Mouse (Mus musculus) embryonic facial prominence, embryonic 13.5 days (tissue): ENCODE data around the gene L2hgdh. TPM values are rescaled to one million over a fixed set of nuclear protein-coding genes. Genes with fewer than 3 reads are reported as not detected.

Source experiments
- ATAC-seq: fragments of 200-750 bp; cut with Nextera tagmentation; 2 replicates; pipeline ENCODE4 v1.8.0; 2017; ENCODE audit warnings: low read depth; ENCODE audit not compliant: insufficient number of reproducible peaks, insufficient read depth, low FRiP score, low TSS enrichment
- H3K27ac ChIP-seq: fragments of 300-500 bp; sonication (generic); 2 replicates; pipeline ENCODE4 v1.5.1; 2015; ENCODE audit warnings: moderate library complexity, mild to moderate bottlenecking, inconsistent platforms
- H3K27me3 ChIP-seq: fragments of 300-500 bp; sonication (generic); 2 replicates; pipeline ENCODE4 v1.6.1; 2015; ENCODE audit warnings: mild to moderate bottlenecking, inconsistent platforms
- H3K36me3 ChIP-seq: fragments of 300-500 bp; sonication (generic); 2 replicates; pipeline ENCODE4 v1.6.1; 2015; ENCODE audit warnings: mild to moderate bottlenecking, inconsistent platforms
- H3K4me1 ChIP-seq: fragments of 300-500 bp; sonication (generic); 2 replicates; pipeline ENCODE4 v1.6.1; 2015; ENCODE audit warnings: inconsistent platforms
- H3K4me2 ChIP-seq: fragments of 300-500 bp; sonication (generic); 2 replicates; pipeline ENCODE4 v1.6.1; 2015; ENCODE audit warnings: moderate library complexity, mild to moderate bottlenecking, inconsistent platforms
- H3K4me3 ChIP-seq: fragments of 300-500 bp; sonication (generic); 2 replicates; pipeline ENCODE4 v1.5.1; 2015; ENCODE audit warnings: mild to moderate bottlenecking, inconsistent platforms
- H3K9ac ChIP-seq: fragments of 300-500 bp; sonication (generic); 2 replicates; pipeline ENCODE4 v1.6.1; 2015; ENCODE audit warnings: mild to moderate bottlenecking, inconsistent platforms
- H3K9me3 ChIP-seq: fragments of 300-500 bp; sonication (generic); 2 replicates; pipeline ENCODE4 v1.6.1; 2016; ENCODE audit warnings: inconsistent platforms
- WGBS: fragments of 180-500 bp; shearing (Covaris S2); methylation state at CpG from one replicate; pipeline ENCODE4 v1.1.7; 2015; ENCODE audit warnings: mixed read lengths; 5-methylcytosine and 5-hydroxymethylcytosine counted together
- microRNA counts: library from miRNA; unstranded; fragments of <30 nt; microRNA quantifications from one replicate; lab custom pipeline; 2016
- microRNA-seq: library from miRNA; unstranded; fragments of <30 nt; microRNA quantifications from one replicate; pipeline ENCODE4, GENCODE M21; 2016
- polyA plus RNA-seq: library from polyadenylated mRNA; unstranded; fragments of >200 nt; fragmentation: Nextera tagmentation; extraction: Ambion mirVana; gene quantifications from 2 replicates; pipeline ENCODE4 v1.2.1, GENCODE M21; 2015

The L2hgdh gene
- polyA plus RNA-seq, 1 experiment from 2014 or later, result 16.8 TPM

- Histone ChIP-seq H3K36me3 (peaks cover 55% of the 10 kb centered on the region), H3K9me3 (peaks cover 4% of the 10 kb centered on the region), H3K4me2 (no peak overlapping the region), H3K4me3 (no peak overlapping the region), H3K9ac (no peak overlapping the region), H3K4me1 (no peaks in the 10 kb centered on the region), H3K27ac (no peak overlapping the region), H3K27me3 (no peaks in the 10 kb centered on the region)
- WGBS, result 92% methylated on average over 8 of the region's 8 CpGs
- ATAC-seq, result no peak
These were observed 75.2 kb downstream of the L2hgdh start for GRCm38 (mm10) chr12:69649511-69649910.

DNA sequence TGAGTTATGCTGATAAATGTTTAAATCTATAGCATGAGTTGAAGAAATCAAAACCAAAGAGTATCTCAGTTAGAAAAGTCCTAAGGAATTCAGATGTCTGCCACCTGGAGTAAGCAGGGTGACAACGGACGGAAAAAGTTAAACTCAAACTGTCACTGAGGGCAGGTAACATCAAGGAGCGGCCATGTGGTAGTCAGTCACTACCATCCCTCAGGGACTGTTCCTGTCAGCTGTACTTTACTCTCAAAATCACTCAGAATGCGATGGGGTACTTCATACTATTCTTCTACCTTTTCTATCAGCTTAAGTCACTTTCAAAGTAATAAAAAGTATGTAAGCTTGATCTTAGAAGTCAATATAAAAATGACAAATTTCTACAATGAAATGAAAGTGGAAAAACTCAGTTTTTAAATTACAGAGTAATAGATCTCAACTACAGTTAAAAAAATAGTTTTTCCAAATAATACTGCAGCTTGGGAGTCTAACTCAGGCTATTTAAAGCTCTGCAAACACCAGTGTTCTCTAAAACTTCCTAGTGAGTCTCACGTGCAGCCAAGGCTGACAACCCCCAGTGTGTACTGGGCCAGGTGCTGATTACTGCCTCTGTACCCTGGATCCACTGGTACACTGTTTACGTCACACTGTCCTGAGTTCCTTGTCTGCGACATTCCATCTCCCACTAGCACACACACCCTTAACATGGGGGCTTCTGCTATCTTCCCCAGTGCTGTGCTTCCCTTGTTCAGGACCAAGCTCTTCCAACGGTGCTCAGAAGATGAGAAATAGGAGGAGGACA lies 78.7 kb downstream of the L2hgdh start:
- H3K27me3 ChIP-seq, result no peaks in the 10 kb centered on the region
- no peaks in the 10 kb centered on the region for H3K9me3 ChIP-seq
- no peaks in the 10 kb centered on the region for H3K4me1 ChIP-seq
- ATAC-seq, result no peak
- no peak overlapping the region for H3K9ac ChIP-seq
- no peak overlapping the region for H3K27ac ChIP-seq
- 83% methylated on average over 8 of the region's 8 CpGs for WGBS
- H3K36me3 ChIP-seq, result peaks cover 36% of the 10 kb centered on the region
- no peak overlapping the region for H3K4me2 ChIP-seq
- no peak overlapping the region for H3K4me3 ChIP-seq

DNA sequence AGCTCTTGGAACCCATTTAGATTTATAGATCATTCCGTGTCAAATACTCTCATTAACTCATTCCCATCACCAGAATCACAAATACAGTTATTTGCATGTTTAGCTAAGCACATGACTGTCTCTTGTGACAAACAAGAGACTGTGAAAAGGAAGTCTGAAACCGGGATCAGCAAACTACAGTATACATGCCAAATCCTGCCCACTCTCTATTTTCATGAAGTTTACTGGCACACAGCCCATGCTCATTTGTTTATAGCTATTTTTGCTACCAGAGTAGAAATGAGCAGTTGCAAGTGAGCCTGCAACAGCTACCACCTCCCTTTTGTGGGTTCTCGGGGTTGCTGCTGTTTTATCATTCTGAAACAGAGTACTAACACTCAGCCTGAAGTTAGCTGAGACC lies 79.8 kb downstream of the L2hgdh start:
- Histone ChIP-seq H3K9ac (no peak overlapping the region), H3K27ac (no peak overlapping the region), H3K4me3 (no peak overlapping the region), H3K4me1 (no peaks in the 10 kb centered on the region), H3K4me2 (no peak overlapping the region), H3K9me3 (no peaks in the 10 kb centered on the region), H3K36me3 (peaks cover 42% of the 10 kb centered on the region), H3K27me3 (no peaks in the 10 kb centered on the region)
- 69% methylated on average over 3 of the region's 3 CpGs for WGBS
- no peak for ATAC-seq

DNA sequence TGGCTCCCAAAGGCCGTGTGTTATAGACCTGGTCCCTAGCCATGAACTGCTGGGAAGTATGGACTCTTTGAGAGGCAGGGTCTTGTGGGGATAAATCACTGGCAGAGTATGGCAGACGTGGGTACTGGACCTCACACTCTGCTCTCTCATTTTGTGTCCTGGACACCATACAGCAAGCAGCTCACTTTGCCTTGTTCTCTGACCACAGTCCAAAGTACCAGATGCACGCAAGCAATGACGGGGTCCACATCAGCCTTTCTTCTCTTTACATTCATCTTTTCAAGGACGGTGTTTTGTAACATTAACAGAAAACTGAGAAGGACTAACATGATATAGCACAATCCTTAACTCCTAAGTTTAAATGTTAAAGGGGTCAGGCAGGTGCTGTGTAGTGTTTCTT lies 81.8 kb downstream of the L2hgdh start:
- H3K4me3 ChIP-seq, result no peak overlapping the region
- WGBS, result 91% methylated on average over 5 of the region's 5 CpGs
- ATAC-seq, result no peak
- H3K27ac ChIP-seq, result no peak overlapping the region
- peaks cover 52% of the 10 kb centered on the region for H3K36me3 ChIP-seq
- H3K4me1 ChIP-seq, result no peaks in the 10 kb centered on the region
- H3K9ac ChIP-seq, result no peak overlapping the region
- no peaks in the 10 kb centered on the region for H3K9me3 ChIP-seq
- no peaks in the 10 kb centered on the region for H3K27me3 ChIP-seq
- no peak overlapping the region for H3K4me2 ChIP-seq

MicroRNAs encoded within 50 kb of the gene (microRNA counts, 519-probe panel; counts per million panel counts)
- microRNA mmu-miR-681 (lab: Ali Mortazavi, UCI), result 236 counts per million, percentile 44 among the panel's probes with 10 or more counts

Small RNAs within 50 kb of the gene (microRNA-seq; reads per million reads assigned to microRNA genes)
- not detected for gene Mir681

Other genes starting within 250 kb of the L2hgdh start
- 30.8 and 36.9 TPM in 2 replicates for gene Vcpkmt, start 141.8 kb downstream of the L2hgdh start, polyA plus RNA-seq
- 12.9 and 13.3 TPM in 2 replicates for gene Sos2, start 43.0 kb downstream of the L2hgdh start, polyA plus RNA-seq
- gene Atp5s, start 77 bp upstream of the L2hgdh start, polyA plus RNA-seq, result 30.4 and 39.3 TPM in 2 replicates
- 1.7 and 2.7 TPM in 2 replicates for gene Cdkl1, start 66.4 kb upstream of the L2hgdh start, polyA plus RNA-seq
- gene Atl1, start 167.7 kb upstream of the L2hgdh start, polyA plus RNA-seq, result 5.5 and 6.6 TPM in 2 replicates
- gene Map4k5, start 168.3 kb upstream of the L2hgdh start, polyA plus RNA-seq, result 39.5 and 46.3 TPM in 2 replicates